Mouse (Mus musculus): ENCODE data around the gene Cops7b. TPM values are rescaled to one million over a fixed set of nuclear protein-coding genes. Genes with fewer than 3 reads are reported as not detected.
"Not testable (repeated sequence)": the region's sequence is repeated elsewhere in the genome, so short reads cannot be mapped to it uniquely, and the experiment has no call there.

Gene Cops7b
- 10 to 100 TPM; 10.2 to 11.0 TPM for total RNA-seq (2021)
- long read RNA-seq, experiment 1, transcript Cops7b-201 (7 exons, 2,231 nt) = major isoform, 16 of 21 reads
- long read RNA-seq, experiment 1, partial matches to known transcripts = 2 of 21 reads
- long read RNA-seq, experiment 1, other reads (novel, unspliced or antisense) = 1 of 21 reads
- long read RNA-seq, experiment 2, transcript Cops7b-201 (7 exons, 2,231 nt) = major isoform, 11 of 15 reads
- long read RNA-seq, experiment 2, partial matches to known transcripts = 2 of 15 reads
- long read RNA-seq, experiment 2, other reads (novel, unspliced or antisense) = 2 of 15 reads

- DNase-seq = peak; percentile 96
- H3K27ac ChIP-seq = peak within 1 kb of the TSS; percentile 93
- TF ChIP-seq CTCF (IDR thresholded peaks at IDR 0.05) = no peak
- peak within 1 kb of the TSS; percentile 96 for H3K4me3 ChIP-seq
- intact Hi-C loops (cut with DNase I) = no loop called here
These were observed at the start of gene Cops7b, which contains the start of gene Pde6d for GRCm38 (mm10) chr1:86582451-86583096. TSS of gene Cops7b (plus strand) at chr1:86582904. TSS of gene Pde6d (minus strand) at chr1:86582629.

GRCm38 (mm10) chr1:86533411-86534130 lies 49.1 kb upstream of the Cops7b start:
- no peak overlapping the region for H3K4me3 ChIP-seq
- peak; percentile 32 for TF ChIP-seq CTCF (IDR thresholded peaks at IDR 0.05)
- no peak overlapping the region for H3K27ac ChIP-seq
- intact Hi-C loops (cut with DNase I) = loop anchor here (2.0 kb wide), 1 partner anchor 43 kb away; no protein-coding TSS in a partner anchor
- DNase-seq = no peak

GRCm38 (mm10) chr1:86538383-86538782 lies 44.3 kb upstream of the Cops7b start:
- Histone ChIP-seq H3K4me3 (no peak overlapping the region), H3K27ac (no peak overlapping the region)
- peak; percentile 41 for TF ChIP-seq CTCF (IDR thresholded peaks at IDR 0.05)
- intact Hi-C loops (cut with DNase I) = no loop called here
- DNase-seq = no peak

- intact Hi-C loops (cut with DNase I); H3K27ac ChIP-seq; H3K4me3 ChIP-seq; DNase-seq: not testable (repeated sequence)
- TF ChIP-seq CTCF (IDR thresholded peaks at IDR 0.05) = 0 out of 2 replicates have a peak, but pooled peaks have one; percentile 6
These were observed 43.1 kb upstream of the Cops7b start for GRCm38 (mm10) chr1:86539583-86539982.

DNA sequence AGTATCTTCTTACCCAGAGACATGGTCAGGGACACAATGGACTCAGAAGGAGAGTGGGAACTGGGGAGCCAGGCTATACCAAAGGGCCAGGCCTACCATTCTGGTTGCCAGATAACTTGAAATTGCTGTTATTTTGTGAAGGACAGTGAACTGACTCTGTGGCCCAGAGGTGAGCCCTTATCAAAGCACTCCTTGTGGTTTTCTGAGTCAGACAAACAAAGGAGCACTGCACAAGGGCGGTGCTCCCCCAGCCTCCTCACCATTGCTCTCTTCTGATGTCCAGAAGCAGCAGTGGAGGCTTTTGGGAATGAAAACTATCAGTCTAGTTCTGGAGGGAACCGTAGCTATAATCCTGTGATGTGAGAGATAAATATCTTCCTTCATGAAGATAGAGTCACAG lies 40.1 kb upstream of the Cops7b start:
- no peak overlapping the region for H3K4me3 ChIP-seq
- DNase-seq = no peak
- intact Hi-C loops (cut with DNase I) = no loop called here
- H3K27ac ChIP-seq = no peak overlapping the region
- TF ChIP-seq CTCF (IDR thresholded peaks at IDR 0.05) = no peak

GRCm38 (mm10) chr1:86546797-86547196 lies 35.9 kb upstream of the Cops7b start:
- DNase-seq = no peak
- Histone ChIP-seq H3K4me3 (no peak overlapping the region), H3K27ac (no peak overlapping the region)
- no peak for TF ChIP-seq CTCF (IDR thresholded peaks at IDR 0.05)
- intact Hi-C loops (cut with DNase I) = no loop called here

- no peak for DNase-seq
- intact Hi-C loops (cut with DNase I) = no loop called here
- no peak overlapping the region for H3K4me3 ChIP-seq
- TF ChIP-seq CTCF (IDR thresholded peaks at IDR 0.05) = no peak
- peak overlapping the region; percentile 35; the same call in 1 of the 2 replicates for H3K27ac ChIP-seq
These were observed 31.4 kb upstream of the Cops7b start for GRCm38 (mm10) chr1:86551299-86551698.

DNA sequence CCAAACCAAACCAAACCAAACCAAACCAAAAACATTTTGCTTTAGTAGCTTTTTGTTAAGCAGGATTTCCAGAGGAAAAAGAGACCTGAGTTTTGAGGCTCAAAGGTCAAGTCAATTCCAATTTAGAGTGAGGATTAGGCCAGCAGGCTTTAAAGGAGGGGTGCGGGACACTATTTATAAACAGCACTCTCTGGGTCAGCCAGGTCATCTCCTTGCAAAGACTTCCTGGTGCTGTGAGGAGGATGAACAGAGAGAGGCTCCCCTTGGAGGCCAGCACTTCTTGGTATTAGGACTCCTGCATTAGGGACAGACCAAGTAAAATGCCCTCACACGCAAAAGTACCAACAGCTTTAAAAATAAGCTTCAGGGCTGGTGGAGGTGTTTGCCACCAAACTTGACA lies 30.8 kb upstream of the Cops7b start:
- TF ChIP-seq CTCF (IDR thresholded peaks at IDR 0.05) = no peak
- intact Hi-C loops (cut with DNase I) = no loop called here

DNA sequence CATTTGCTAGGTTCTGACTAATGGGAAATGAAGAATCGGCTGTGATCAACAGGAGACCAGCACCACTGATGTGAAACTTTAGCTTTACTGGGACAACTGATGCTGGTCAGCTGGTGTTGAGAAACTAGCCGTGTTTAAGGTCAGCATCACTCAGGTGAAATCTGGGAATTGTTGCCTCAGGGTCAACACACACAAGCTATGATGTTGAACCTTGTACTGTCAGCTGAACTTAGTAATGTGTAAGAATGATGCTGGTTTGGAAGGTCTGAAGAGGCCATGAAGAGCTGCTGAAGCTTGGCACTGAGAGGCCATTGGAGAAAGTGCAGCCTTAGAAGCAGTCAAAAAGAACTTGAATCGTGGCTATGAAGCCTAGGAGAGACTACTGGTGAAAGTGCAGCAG lies 27.0 kb upstream of the Cops7b start:
- intact Hi-C loops (cut with DNase I) = no loop called here
- Histone ChIP-seq H3K4me3 (no peak overlapping the region), H3K27ac (peak overlapping the region; percentile 38)
- DNase-seq = no peak
- no peak for TF ChIP-seq CTCF (IDR thresholded peaks at IDR 0.05)

More for the DNA sequence above, 30.8 kb upstream of the Cops7b start:
- peak overlapping the region; percentile 35; the same call in 1 of the 2 replicates for H3K27ac ChIP-seq
- no peak overlapping the region for H3K4me3 ChIP-seq
- DNase-seq = no peak

GRCm38 (mm10) chr1:86557872-86558271 lies 24.8 kb upstream of the Cops7b start:
- Histone ChIP-seq H3K4me3 (peak overlapping the region; percentile 45; the same call in 1 of the 2 replicates), H3K27ac (peak overlapping the region; percentile 82)
- no peak for TF ChIP-seq CTCF (IDR thresholded peaks at IDR 0.05)
- DNase-seq = peak; percentile 46
- intact Hi-C loops (cut with DNase I) = no loop called here

DNA sequence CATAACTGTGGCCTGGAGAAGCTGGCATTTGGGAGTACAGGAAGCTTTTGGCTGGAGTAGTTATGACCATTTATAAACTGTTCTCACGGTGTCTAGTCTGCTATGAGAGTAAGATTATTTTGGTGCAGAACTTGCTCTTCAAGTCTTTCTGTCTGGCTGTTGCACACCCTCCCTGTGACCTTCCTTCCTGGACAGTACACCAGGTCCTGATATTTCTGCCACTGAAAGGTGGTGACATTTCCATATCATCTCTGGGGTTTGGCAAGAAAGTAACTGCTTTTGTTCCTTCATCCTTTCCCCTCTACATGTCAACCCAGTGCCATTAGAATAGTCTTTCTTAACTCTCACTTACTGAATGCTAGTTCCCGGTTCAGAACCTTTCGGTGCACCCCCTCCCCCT lies 23.5 kb upstream of the Cops7b start:
- H3K27ac ChIP-seq = peak overlapping the region; percentile 82
- no peak for DNase-seq
- H3K4me3 ChIP-seq = no peak overlapping the region
- intact Hi-C loops (cut with DNase I) = no loop called here
- TF ChIP-seq CTCF (IDR thresholded peaks at IDR 0.05) = no peak

- no peak for TF ChIP-seq CTCF (IDR thresholded peaks at IDR 0.05)
- no peak for DNase-seq
- intact Hi-C loops (cut with DNase I) = no loop called here
- H3K4me3 ChIP-seq = no peak overlapping the region
- H3K27ac ChIP-seq = no peak overlapping the region
These were observed 20.0 kb upstream of the Cops7b start for GRCm38 (mm10) chr1:86562663-86563062.

GRCm38 (mm10) chr1:86568409-86568808 lies 14.3 kb upstream of the Cops7b start:
- intact Hi-C loops (cut with DNase I) = no loop called here
- no peak for DNase-seq
- TF ChIP-seq CTCF (IDR thresholded peaks at IDR 0.05) = no peak
- no peak overlapping the region for H3K27ac ChIP-seq
- no peak overlapping the region for H3K4me3 ChIP-seq

Measured in gastrocnemius, adult 2 months (tissue).